Mouse (Mus musculus) myocyte (in vitro differentiated cells): Measurements from ENCODE around the gene Ndufaf2. TPM values are rescaled to one million over a fixed set of nuclear protein-coding genes. Genes with fewer than 3 reads are reported as not detected.

Experiments
- H3K27me3 ChIP-seq: one replicate; pipeline ENCODE4 v1.6.1; 2011; ENCODE audit not compliant: control insufficient read depth, insufficient read depth, insufficient read length
- H3K36me3 ChIP-seq: one replicate; pipeline ENCODE4 v1.6.1; 2011; ENCODE audit not compliant: control insufficient read depth, insufficient read depth
- H3K4me2 ChIP-seq: one replicate; pipeline ENCODE4 v1.6.1; 2011; ENCODE audit warnings: low read depth, control low read depth
- H3K4me3 ChIP-seq: one replicate; pipeline ENCODE4 v1.5.1; 2011; ENCODE audit warnings: mild to moderate bottlenecking, control low read depth, moderate library complexity
- H3K79me2 ChIP-seq: one replicate; pipeline ENCODE4 v1.6.1; 2011; ENCODE audit not compliant: control insufficient read depth, insufficient read depth
- H3ac ChIP-seq: one replicate; pipeline ENCODE4 v1.6.1; 2011; ENCODE audit not compliant: control insufficient read depth, insufficient read length
- CEBPB ChIP-seq: IDR thresholded peaks from 2 replicates; pipeline ENCODE4 v1.6.1; 2011; ENCODE audit warnings: mild to moderate bottlenecking, moderate library complexity; ENCODE audit not compliant: poor library complexity, insufficient read depth, severe bottlenecking
- E2F4 ChIP-seq: IDR thresholded peaks from one replicate; pipeline ENCODE4 v1.6.1; 2011; ENCODE audit warnings: mild to moderate bottlenecking, control low read depth, moderate library complexity; ENCODE audit not compliant: insufficient read depth
- MAX ChIP-seq: IDR thresholded peaks from one replicate; pipeline ENCODE4 v1.6.1; 2011; ENCODE audit warnings: low read depth, mild to moderate bottlenecking, control low read depth
- MYOD1 ChIP-seq, 3 experiments: IDR thresholded peaks; one replicate each; pipeline ENCODE4 v1.6.1; 2011; ENCODE audit warnings: control low read depth in 2 of 3, low read depth in 2 of 3, mild to moderate bottlenecking in 2 of 3, moderate library complexity in 1 of 3; ENCODE audit not compliant: insufficient read length in 2 of 3, control insufficient read depth in 1 of 3
- MYOG ChIP-seq, 3 experiments: IDR thresholded peaks; one replicate each; pipeline ENCODE4 v1.6.1; 2011; ENCODE audit warnings: control low read depth in 2 of 3, low read depth in 2 of 3, mild to moderate bottlenecking in 2 of 3; ENCODE audit not compliant: insufficient read length in 2 of 3, control insufficient read depth in 1 of 3, insufficient read depth in 1 of 3
- POLR2A ChIP-seq: IDR thresholded peaks from one replicate; pipeline ENCODE4 v1.6.1; 2011; ENCODE audit warnings: low read depth, mild to moderate bottlenecking, control low read depth, moderate library complexity; ENCODE audit not compliant: insufficient read length
- POLR2AphosphoS2 ChIP-seq: IDR thresholded peaks from one replicate; pipeline ENCODE4 v1.6.1; 2011; ENCODE audit warnings: low read depth, control low read depth; ENCODE audit not compliant: insufficient read length
- REST ChIP-seq: IDR thresholded peaks from one replicate; pipeline ENCODE4 v1.6.1; 2011; ENCODE audit warnings: mild to moderate bottlenecking, control low read depth, moderate library complexity; ENCODE audit not compliant: insufficient read depth, insufficient read length
- SRF ChIP-seq: IDR thresholded peaks from one replicate; pipeline ENCODE4 v1.6.1; 2011; ENCODE audit warnings: low read depth; ENCODE audit not compliant: control insufficient read depth, insufficient read length
- TCF12 ChIP-seq: IDR thresholded peaks from one replicate; pipeline ENCODE4 v1.6.1; 2011; ENCODE audit warnings: mild to moderate bottlenecking, control low read depth; ENCODE audit not compliant: poor library complexity, insufficient read depth, severe bottlenecking
- TCF3 ChIP-seq: IDR thresholded peaks from one replicate; pipeline ENCODE4 v1.6.1; 2011; ENCODE audit warnings: low read depth, control low read depth; ENCODE audit not compliant: insufficient read length
- USF1 ChIP-seq: IDR thresholded peaks from one replicate; pipeline ENCODE4 v1.6.1; 2011; ENCODE audit warnings: low read depth, mild to moderate bottlenecking, control low read depth, moderate library complexity
- polyA plus RNA-seq: library from polyadenylated mRNA; unstranded; fragments of >200 nt; fragmentation: generic; extraction: Trizol; gene quantifications from one replicate; pipeline ENCODE4 v1.2.1, GENCODE M21; 2012; ENCODE audit warnings: missing spikeins

The Ndufaf2 gene
- polyA plus RNA-seq, 1 experiment = 25.4 TPM

- Histone ChIP-seq H3K36me3 (no peaks in the 10 kb centered on the region), H3K79me2 (no peaks in the 10 kb centered on the region), H3ac (no peak overlapping the region), H3K4me3 (no peak overlapping the region), H3K4me2 (no peak overlapping the region), H3K27me3 (no peaks in the 10 kb centered on the region)
- TF ChIP-seq POLR2A (no peak), USF1 (no peak), TCF12 (no peak), POLR2AphosphoS2 (no peak), MYOG (IDR thresholded peaks at IDR 0.05; ENCODE audit: control insufficient read depth in 1 of 3, insufficient read depth in 1 of 3, insufficient read length in 2 of 3, low read depth in 2 of 3) (no peak), SRF (no peak), REST (no peak)
Observed at GRCm38 (mm10) chr13:108015166-108015565, 143.3 kb downstream of the Ndufaf2 start.

GRCm38 (mm10) chr13:108013839-108014238 is 144.6 kb downstream of the Ndufaf2 start:
- H3ac ChIP-seq = no peak overlapping the region
- no peak overlapping the region for H3K4me3 ChIP-seq
- H3K79me2 ChIP-seq = no peaks in the 10 kb centered on the region
- no peaks in the 10 kb centered on the region for H3K36me3 ChIP-seq
- TF ChIP-seq MYOD1 (IDR thresholded peaks at IDR 0.05; ENCODE audit: control insufficient read depth in 1 of 3, insufficient read length in 2 of 3, low read depth in 2 of 3) = no peak
- no peak for TF ChIP-seq MAX
- TF ChIP-seq TCF3 = no peak
- no peak for TF ChIP-seq MYOG (IDR thresholded peaks at IDR 0.05; ENCODE audit: control insufficient read depth in 1 of 3, insufficient read depth in 1 of 3, insufficient read length in 2 of 3, low read depth in 2 of 3)
- no peak for TF ChIP-seq CEBPB
- no peak for TF ChIP-seq POLR2AphosphoS2
- TF ChIP-seq TCF12 = no peak
- no peak for TF ChIP-seq SRF
- no peak for TF ChIP-seq POLR2A
- TF ChIP-seq E2F4 = no peak
- TF ChIP-seq USF1 = no peak
- H3K4me2 ChIP-seq = no peak overlapping the region
- H3K27me3 ChIP-seq = no peaks in the 10 kb centered on the region

DNA sequence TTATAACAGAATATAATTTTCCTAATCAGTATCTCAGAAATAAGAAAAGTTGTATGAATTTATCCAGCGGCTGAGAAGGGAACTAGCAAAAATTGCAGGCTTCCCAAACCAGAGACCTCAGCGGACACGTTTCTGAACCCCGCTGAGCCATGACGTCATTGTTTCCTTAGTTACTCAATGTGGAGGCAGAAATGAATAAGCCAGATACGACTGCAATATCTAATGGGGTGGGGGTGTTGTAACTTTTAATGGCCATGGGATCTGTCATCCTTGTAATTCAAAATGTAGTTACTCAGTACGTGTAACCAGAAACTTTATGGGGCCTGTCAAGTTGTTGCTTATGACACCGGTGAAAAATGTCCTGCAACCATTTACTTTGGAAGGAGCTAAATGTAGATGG is 145.3 kb downstream of the Ndufaf2 start:
- H3K4me2 ChIP-seq = no peak overlapping the region
- no peak overlapping the region for H3K4me3 ChIP-seq
- no peaks in the 10 kb centered on the region for H3K36me3 ChIP-seq
- H3K27me3 ChIP-seq = no peaks in the 10 kb centered on the region
- H3ac ChIP-seq = no peak overlapping the region
- TF ChIP-seq E2F4 (no peak), POLR2AphosphoS2 (no peak), SRF (no peak), TCF3 (no peak), POLR2A (no peak), MYOD1 (IDR thresholded peaks at IDR 0.05; ENCODE audit: control insufficient read depth in 1 of 3, insufficient read length in 2 of 3, low read depth in 2 of 3) (no peak), CEBPB (no peak), REST (no peak), TCF12 (no peak), MYOG (IDR thresholded peaks at IDR 0.05; ENCODE audit: control insufficient read depth in 1 of 3, insufficient read depth in 1 of 3, insufficient read length in 2 of 3, low read depth in 2 of 3) (no peak), USF1 (no peak), MAX (no peak)
- H3K79me2 ChIP-seq = no peaks in the 10 kb centered on the region

- no peak overlapping the region for H3K4me2 ChIP-seq
- H3K4me3 ChIP-seq = no peak overlapping the region
- H3K36me3 ChIP-seq = no peaks in the 10 kb centered on the region
- H3K27me3 ChIP-seq = no peaks in the 10 kb centered on the region
- TF ChIP-seq MYOD1 (IDR thresholded peaks at IDR 0.05; ENCODE audit: control insufficient read depth in 1 of 3, insufficient read length in 2 of 3, low read depth in 2 of 3) (no peak), TCF12 (no peak), SRF (no peak), POLR2AphosphoS2 (no peak), MAX (no peak), USF1 (no peak), E2F4 (no peak), POLR2A (no peak), CEBPB (no peak), REST (no peak), TCF3 (no peak), MYOG (IDR thresholded peaks at IDR 0.05; ENCODE audit: control insufficient read depth in 1 of 3, insufficient read depth in 1 of 3, insufficient read length in 2 of 3, low read depth in 2 of 3) (no peak)
- no peak overlapping the region for H3ac ChIP-seq
- no peaks in the 10 kb centered on the region for H3K79me2 ChIP-seq
Observed at GRCm38 (mm10) chr13:108007861-108008260, 150.6 kb downstream of the Ndufaf2 start.

GRCm38 (mm10) chr13:107996301-107996700 is 162.1 kb downstream of the Ndufaf2 start:
- H3K79me2 ChIP-seq = no peaks in the 10 kb centered on the region
- H3ac ChIP-seq = no peak overlapping the region
- H3K27me3 ChIP-seq = no peaks in the 10 kb centered on the region
- H3K4me3 ChIP-seq = no peak overlapping the region
- TF ChIP-seq TCF3 = no peak
- TF ChIP-seq TCF12 = no peak
- no peak for TF ChIP-seq POLR2AphosphoS2
- no peak for TF ChIP-seq REST
- TF ChIP-seq MYOG (IDR thresholded peaks at IDR 0.05; ENCODE audit: control insufficient read depth in 1 of 3, insufficient read depth in 1 of 3, insufficient read length in 2 of 3, low read depth in 2 of 3) = no peak
- TF ChIP-seq SRF = no peak
- TF ChIP-seq USF1 = no peak
- TF ChIP-seq MYOD1 (IDR thresholded peaks at IDR 0.05; ENCODE audit: control insufficient read depth in 1 of 3, insufficient read length in 2 of 3, low read depth in 2 of 3) = no peak
- TF ChIP-seq CEBPB = no peak
- no peak for TF ChIP-seq MAX
- no peak for TF ChIP-seq POLR2A
- no peak for TF ChIP-seq E2F4
- H3K36me3 ChIP-seq = no peaks in the 10 kb centered on the region
- no peak overlapping the region for H3K4me2 ChIP-seq
